Mouse (Mus musculus): ENCODE data around the gene Tie1. TPM values are rescaled to one million over a fixed set of nuclear protein-coding genes. Genes with fewer than 3 reads are reported as not detected.

Tie1 gene
- total RNA-seq, 2 experiments from 2014 or later: 12.6 to 18.5 TPM

- DNase-seq: peak; percentile 94
- TF ChIP-seq CTCF (IDR thresholded peaks at IDR 0.05): peak; percentile 50
- H3K27ac ChIP-seq: peak within 1 kb of the TSS; percentile 90
- intact Hi-C loops (cut with DNase I): loop anchor here (5.0 kb wide), 1 partner anchor 139 kb away; no protein-coding TSS in a partner anchor
- H3K4me3 ChIP-seq: peak within 1 kb of the TSS; percentile 91
These were observed 62.0 kb downstream of the Tie1 start, which contains the start of gene Elovl1 for GRCm38 (mm10) chr4:118427768-118428451. TSS of gene Elovl1 (plus strand) at chr4:118428093.

- H3K4me3 ChIP-seq: peak overlapping the region; percentile 91
- no peak for TF ChIP-seq CTCF (IDR thresholded peaks at IDR 0.05)
- intact Hi-C loops (cut with DNase I): loop anchor here (5.0 kb wide), 1 partner anchor 140 kb away; no protein-coding TSS in a partner anchor
- DNase-seq: no peak
- H3K27ac ChIP-seq: peak overlapping the region; percentile 90
These were observed 62.5 kb downstream of the Tie1 start for GRCm38 (mm10) chr4:118427415-118427767.

GRCm38 (mm10) chr4:118425374-118425773, 64.5 kb downstream of the Tie1 start:
- Histone ChIP-seq H3K27ac (no peak overlapping the region), H3K4me3 (no peak overlapping the region)
- intact Hi-C loops (cut with DNase I): loop anchor here (5.0 kb wide), 1 partner anchor 142 kb away; no protein-coding TSS in a partner anchor
- TF ChIP-seq CTCF (IDR thresholded peaks at IDR 0.05): no peak
- no peak for DNase-seq

GRCm38 (mm10) chr4:118424541-118425160, 65.2 kb downstream of the Tie1 start:
- Histone ChIP-seq H3K4me3 (no peak overlapping the region), H3K27ac (no peak overlapping the region)
- intact Hi-C loops (cut with DNase I): loop anchor here (5.0 kb wide), 1 partner anchor 143 kb away; no protein-coding TSS in a partner anchor
- DNase-seq: no peak
- no peak for TF ChIP-seq CTCF (IDR thresholded peaks at IDR 0.05)

- DNase-seq: no peak
- intact Hi-C loops (cut with DNase I): no loop called here
- no peak for TF ChIP-seq CTCF (IDR thresholded peaks at IDR 0.05)
- H3K4me3 ChIP-seq: no peak overlapping the region
- no peak overlapping the region for H3K27ac ChIP-seq
These were observed 68.5 kb downstream of the Tie1 start for GRCm38 (mm10) chr4:118421384-118421783.

Other genes with a start within 250 kb of the Tie1 start
- 1 to 10 TPM; 1.5 to 2.5 TPM for gene Ptprf, start 198.7 kb downstream of the Tie1 start, total RNA-seq (2021)
- gene Szt2, start 80.8 kb downstream of the Tie1 start, total RNA-seq (2021): 1 to 10 TPM; 6.0 to 9.0 TPM
- gene Med8, start 80.7 kb downstream of the Tie1 start, total RNA-seq (2021): 10 to 100 TPM; 36.5 to 37.9 TPM
- gene Elovl1, start 62.0 kb downstream of the Tie1 start, total RNA-seq (2021): 1 to 10 TPM; 6.8 to 8.0 TPM
- gene Cdc20, start 52.7 kb downstream of the Tie1 start, total RNA-seq (2021): under 1 TPM; 0.20 to 0.23 TPM
- not detected for gene Mpl, start 32.5 kb downstream of the Tie1 start, total RNA-seq (2021)
- not detected for gene 2610528J11Rik, start 36.9 kb upstream of the Tie1 start, total RNA-seq (2021)
- not detected for gene Tmem125, start 54.0 kb upstream of the Tie1 start, total RNA-seq (2021)
- gene Cfap57, start 130.7 kb upstream of the Tie1 start, total RNA-seq (2021): not detected
- 10 to 100 TPM; 24.9 to 26.7 TPM for gene Ebna1bp2, start 130.7 kb upstream of the Tie1 start, total RNA-seq (2021)
- not detected for gene Olfr62, start 168.9 kb upstream of the Tie1 start, total RNA-seq (2021)
- not detected for gene Olfr1342, start 202.7 kb upstream of the Tie1 start, total RNA-seq (2021)
- not detected for gene Olfr1341, start 213.5 kb upstream of the Tie1 start, total RNA-seq (2021)
- not detected for gene Olfr1340, start 230.1 kb upstream of the Tie1 start, total RNA-seq (2021)
- gene Olfr1339, start 242.1 kb upstream of the Tie1 start, total RNA-seq (2021): not detected